Mouse (Mus musculus) midbrain, embryonic 11.5 days (tissue): ENCODE data around the gene Gm10309. TPM values are rescaled to one million over a fixed set of nuclear protein-coding genes. Genes with fewer than 3 reads are reported as not detected.

Experiments used
- ATAC-seq: fragments of 200-750 bp; cut with Nextera tagmentation; 2 replicates; pipeline ENCODE4 v1.8.0; 2017; ENCODE audit warnings: moderate TSS enrichment, moderate library complexity; ENCODE audit not compliant: low FRiP score
- DNase-seq: peaks from one replicate; pipeline ENCODE4 v3.0.0; 2015; ENCODE audit warnings: low spot score; ENCODE audit errors: missing footprints
- H3K27ac ChIP-seq: fragments of 300-500 bp; sonication (generic); 2 replicates; pipeline ENCODE4 v1.5.1; 2014; ENCODE audit warnings: low read depth, low read length
- H3K27me3 ChIP-seq: fragments of 300-500 bp; sonication (generic); 2 replicates; pipeline ENCODE4 v1.6.1; 2014; ENCODE audit warnings: mild to moderate bottlenecking, low read length, moderate library complexity, mixed read lengths; ENCODE audit not compliant: control insufficient read depth, insufficient read depth
- H3K36me3 ChIP-seq: fragments of 300-500 bp; sonication (generic); 2 replicates; pipeline ENCODE4 v1.6.1; 2014; ENCODE audit warnings: mild to moderate bottlenecking, low read length, moderate library complexity, mixed read lengths; ENCODE audit not compliant: control insufficient read depth, insufficient read depth
- H3K4me1 ChIP-seq: fragments of 300-500 bp; sonication (generic); 2 replicates; pipeline ENCODE4 v1.6.1; 2014; ENCODE audit warnings: low read length; ENCODE audit not compliant: control insufficient read depth, insufficient read depth
- H3K4me2 ChIP-seq: fragments of 300-500 bp; sonication (generic); 2 replicates; pipeline ENCODE4 v1.6.1; 2014; ENCODE audit warnings: mild to moderate bottlenecking, moderate library complexity
- H3K4me3 ChIP-seq: fragments of 300-500 bp; sonication (generic); 2 replicates; pipeline ENCODE4 v1.5.1; 2014; ENCODE audit warnings: low read depth, low read length
- H3K9ac ChIP-seq: fragments of 300-500 bp; sonication (generic); 2 replicates; pipeline ENCODE4 v1.6.1; 2014; ENCODE audit warnings: low read length
- H3K9me3 ChIP-seq: fragments of 300-500 bp; sonication (generic); 2 replicates; pipeline ENCODE4 v1.6.1; 2016; ENCODE audit warnings: low read length; ENCODE audit not compliant: control insufficient read depth
- WGBS: fragments of 180-500 bp; shearing (Covaris S2); extraction: QIAGEN DNeasy Blood & Tissue Kit; methylation state at CpG from one replicate; pipeline ENCODE4 v1.1.7; 2014; 5-methylcytosine and 5-hydroxymethylcytosine counted together
- polyA plus RNA-seq: library from polyadenylated mRNA; unstranded; fragments of >200 nt; fragmentation: Nextera tagmentation; extraction: Ambion mirVana; gene quantifications from 2 replicates; pipeline ENCODE4 v1.2.1, GENCODE M21; 2014

Gene Gm10309
- polyA plus RNA-seq, 1 experiment from 2014 or later, result not detected

GRCm38 (mm10) chr17:86460645-86461430 is 44.2 kb downstream of the Gm10309 start:
- DNase-seq (no peak), ATAC-seq (no peak)
- Histone ChIP-seq H3K9me3 (no peaks in the 10 kb centered on the region), H3K4me2 (no peak overlapping the region), H3K36me3 (no peaks in the 10 kb centered on the region), H3K27me3 (peaks cover 2% of the 10 kb centered on the region), H3K4me1 (peaks cover 12% of the 10 kb centered on the region), H3K4me3 (no peak overlapping the region), H3K9ac (no peak overlapping the region), H3K27ac (no peak overlapping the region)
- WGBS, result 86% methylated on average over 17 of the region's 17 CpGs

GRCm38 (mm10) chr17:86458302-86458980 is 46.6 kb downstream of the Gm10309 start:
- Histone ChIP-seq H3K36me3 (no peaks in the 10 kb centered on the region), H3K27me3 (peaks cover 2% of the 10 kb centered on the region; the same call in 1 of the 2 replicates), H3K4me1 (no peaks in the 10 kb centered on the region), H3K4me2 (no peak overlapping the region), H3K4me3 (no peak overlapping the region), H3K27ac (no peak overlapping the region), H3K9me3 (no peaks in the 10 kb centered on the region), H3K9ac (no peak overlapping the region)
- 84% methylated on average over 11 of the region's 11 CpGs for WGBS
- no peak for DNase-seq
- no peak for ATAC-seq

- DNase-seq (no peak), ATAC-seq (no peak)
- H3K27ac ChIP-seq, result no peak overlapping the region
- H3K36me3 ChIP-seq, result no peaks in the 10 kb centered on the region
- H3K4me1 ChIP-seq, result no peaks in the 10 kb centered on the region
- no peaks in the 10 kb centered on the region for H3K9me3 ChIP-seq
- no peak overlapping the region for H3K9ac ChIP-seq
- WGBS, result 86% methylated on average over 6 of the region's 6 CpGs
- H3K4me2 ChIP-seq, result no peak overlapping the region
- no peak overlapping the region for H3K4me3 ChIP-seq
- H3K27me3 ChIP-seq, result no peaks in the 10 kb centered on the region
Observed at GRCm38 (mm10) chr17:86456512-86456911, 48.5 kb downstream of the Gm10309 start.

- no peak overlapping the region for H3K4me3 ChIP-seq
- no peak overlapping the region for H3K9ac ChIP-seq
- 92% methylated on average over 3 of the region's 3 CpGs for WGBS
- no peaks in the 10 kb centered on the region for H3K9me3 ChIP-seq
- H3K36me3 ChIP-seq, result no peaks in the 10 kb centered on the region
- DNase-seq (no peak), ATAC-seq (no peak)
- H3K4me2 ChIP-seq, result no peak overlapping the region
- H3K27me3 ChIP-seq, result no peaks in the 10 kb centered on the region
- H3K4me1 ChIP-seq, result no peaks in the 10 kb centered on the region
- no peak overlapping the region for H3K27ac ChIP-seq
Observed at GRCm38 (mm10) chr17:86454351-86454706, 50.7 kb downstream of the Gm10309 start.

- Histone ChIP-seq H3K36me3 (no peaks in the 10 kb centered on the region), H3K27me3 (no peaks in the 10 kb centered on the region), H3K4me2 (no peak overlapping the region), H3K9ac (no peak overlapping the region), H3K4me1 (no peaks in the 10 kb centered on the region), H3K9me3 (no peaks in the 10 kb centered on the region), H3K27ac (no peak overlapping the region), H3K4me3 (no peak overlapping the region)
- ATAC-seq, result no peak
- DNase-seq, result no peak
- WGBS, result 87% methylated on average over 14 of the region's 14 CpGs
Observed at GRCm38 (mm10) chr17:86453673-86454350, 51.2 kb downstream of the Gm10309 start.

- DNase-seq (no peak), ATAC-seq (no peak)
- Histone ChIP-seq H3K27ac (no peak overlapping the region), H3K9me3 (no peaks in the 10 kb centered on the region; the same call in 1 of the 2 replicates), H3K4me3 (no peak overlapping the region), H3K4me2 (no peak overlapping the region), H3K9ac (no peak overlapping the region), H3K4me1 (no peaks in the 10 kb centered on the region), H3K36me3 (no peaks in the 10 kb centered on the region), H3K27me3 (no peaks in the 10 kb centered on the region)
- 86% methylated on average over 4 of the region's 4 CpGs for WGBS
Observed at GRCm38 (mm10) chr17:86452934-86453333, 52.1 kb downstream of the Gm10309 start.

Other genes with a start within 250 kb of the Gm10309 start
- 7.3 and 8.6 TPM in 2 replicates for gene Epas1, start 248.5 kb upstream of the Gm10309 start, polyA plus RNA-seq